Mouse (Mus musculus) kidney, adult 8-10 months (tissue): ENCODE data around the gene Irak2.
"Not testable (repeated sequence)": the region's sequence is repeated elsewhere in the genome, so short reads cannot be mapped to it uniquely, and the experiment has no call there.

ENCODE experiments used
- DNase-seq, 2 experiments: peaks; one replicate each; pipeline ENCODE4 v3.0.0; 2022

The Irak2 gene

DNA sequence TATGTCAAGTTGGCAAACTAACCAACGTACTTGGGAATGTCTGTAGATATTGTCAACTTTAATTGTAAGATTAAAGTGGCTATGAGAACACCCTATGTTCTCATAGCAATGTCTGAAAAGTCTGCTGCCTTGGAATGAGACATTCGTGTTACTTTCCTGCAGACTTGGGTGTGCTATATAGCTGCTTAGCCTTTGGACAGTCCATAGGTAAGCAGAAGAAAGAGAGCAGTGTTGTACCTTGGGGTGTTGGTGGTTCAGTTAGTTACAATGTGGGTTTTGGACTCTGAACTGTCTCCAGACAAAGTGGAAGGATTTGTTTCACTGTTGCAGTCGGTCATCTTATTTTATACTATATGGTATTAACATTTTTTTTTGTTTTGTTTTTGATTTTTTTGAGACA lies 74.5 kb downstream of the Irak2 start:
- DNase-seq = no peak

DNA sequence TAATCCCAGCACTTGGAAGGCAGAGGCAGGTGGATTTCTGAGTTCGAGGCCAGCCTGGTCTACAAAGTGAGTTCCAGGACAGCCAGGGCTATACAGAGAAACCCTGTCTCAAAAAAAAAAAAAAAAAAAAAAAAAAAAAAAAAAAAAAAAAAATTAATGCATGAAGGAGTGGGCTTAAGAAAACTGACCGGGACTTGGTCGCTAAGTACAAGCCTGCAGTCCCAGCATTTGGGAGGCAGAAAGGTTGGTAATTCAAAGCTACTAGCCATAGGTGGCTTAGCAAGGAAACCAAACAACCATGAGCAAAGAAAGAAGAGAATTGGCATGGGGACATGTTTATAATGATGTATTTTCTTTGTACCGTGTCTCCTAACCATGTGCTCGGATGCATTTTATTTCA lies 75.1 kb downstream of the Irak2 start:
- not testable (repeated sequence) for DNase-seq

DNA sequence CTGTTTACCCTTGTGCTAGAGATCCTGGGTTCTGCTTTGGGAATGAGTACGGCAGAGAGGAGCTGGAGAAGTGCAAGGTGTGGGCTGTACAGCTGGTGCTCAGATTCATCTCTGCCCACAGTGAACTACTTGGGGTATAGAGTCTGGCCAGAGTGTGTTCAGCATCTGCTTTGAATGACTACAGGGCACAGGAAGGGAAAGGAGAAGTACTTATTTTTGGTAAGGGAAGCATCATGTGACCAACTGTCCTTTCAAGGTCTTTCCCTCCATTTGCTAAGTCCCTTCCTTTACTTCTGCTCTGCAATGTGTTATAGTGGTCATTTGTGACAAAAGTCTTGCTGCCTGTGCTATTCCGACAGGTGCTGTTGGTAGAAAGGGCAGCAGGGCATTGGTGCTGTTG lies 76.0 kb downstream of the Irak2 start:
- no peak for DNase-seq

DNA sequence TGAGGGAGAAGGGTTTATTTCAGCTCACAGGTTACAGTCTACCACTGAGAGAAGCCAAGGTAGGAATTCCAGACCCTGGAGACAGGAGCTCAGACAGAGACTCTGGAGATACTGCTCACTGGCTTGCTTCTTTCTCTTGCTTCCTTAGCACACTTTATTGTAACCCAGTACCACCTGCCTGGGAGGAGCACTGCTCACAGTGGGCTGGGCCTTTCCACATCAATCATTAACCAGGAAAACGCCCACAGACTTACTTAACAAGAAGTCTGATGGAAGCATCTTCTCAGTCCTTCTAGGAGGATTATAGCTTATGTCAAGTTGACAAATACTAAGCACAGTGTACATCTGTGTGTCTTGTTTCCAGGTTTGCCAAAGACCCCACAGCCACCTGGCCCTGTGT lies 76.5 kb downstream of the Irak2 start:
- DNase-seq = peak; percentile 47 to 59

DNA sequence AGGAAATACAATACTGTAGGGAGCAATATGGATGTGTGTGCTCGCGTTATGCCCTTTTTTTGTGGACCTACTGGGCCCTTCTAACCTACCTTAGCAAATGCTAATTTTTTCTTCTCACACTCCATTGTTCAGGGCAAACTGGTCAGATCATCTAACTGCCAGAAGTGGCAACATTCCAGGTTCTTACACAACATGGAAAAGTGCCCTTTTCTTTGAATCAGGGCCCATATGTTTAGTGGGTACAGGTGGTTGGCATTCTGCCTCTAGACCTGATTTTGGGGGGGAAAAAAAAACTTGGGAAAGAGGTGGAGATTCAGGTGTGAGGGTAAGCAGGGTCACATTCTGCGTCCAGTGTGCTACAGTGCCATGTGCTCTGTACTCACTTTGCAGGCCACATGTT lies 79.3 kb downstream of the Irak2 start:
- no peak for DNase-seq

DNA sequence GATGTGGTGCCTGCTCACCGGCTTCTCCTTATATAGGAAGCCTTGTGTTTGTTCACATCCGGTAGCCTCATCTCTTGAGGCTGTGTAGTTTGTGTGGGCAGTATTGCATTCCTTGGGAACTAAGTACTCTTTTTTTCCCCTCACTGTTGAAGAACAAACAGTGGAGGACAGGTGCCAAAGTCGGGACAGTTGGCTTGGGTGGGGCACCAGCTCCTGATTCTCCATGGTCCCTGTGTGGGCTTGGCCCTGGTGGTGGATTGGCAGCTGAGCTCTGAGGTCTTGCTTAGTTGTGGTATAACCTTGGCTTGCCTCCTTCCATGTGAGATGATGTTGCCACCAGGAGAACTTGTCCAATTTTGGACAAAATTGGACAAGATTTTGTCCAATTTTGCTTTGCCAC lies 81.6 kb downstream of the Irak2 start, which contains the start of gene Ghrl:
TSS of gene Ghrl (minus strand) at position 3 of the 400 bp plus-strand sequence.
- DNase-seq = no peak

DNA sequence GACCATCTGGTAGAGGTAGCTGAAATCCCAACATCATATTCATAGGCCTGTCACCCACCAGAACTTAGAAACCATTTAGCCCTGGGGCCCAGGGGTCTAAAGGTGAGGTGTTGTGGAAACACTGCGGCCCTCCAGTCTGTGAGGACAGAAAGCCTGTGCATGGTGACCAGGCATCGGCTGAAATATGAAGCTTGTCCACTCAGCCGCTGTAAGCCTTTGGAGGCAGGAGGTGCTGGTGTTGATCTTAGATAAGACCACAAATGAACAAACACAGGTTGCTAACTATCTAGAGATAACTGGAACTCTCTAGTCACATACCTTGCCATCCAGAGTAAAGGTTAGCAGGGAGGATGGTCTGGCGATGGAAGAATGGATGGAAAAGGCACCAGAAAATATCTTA lies 82.8 kb downstream of the Irak2 start:
- DNase-seq = no peak

DNA sequence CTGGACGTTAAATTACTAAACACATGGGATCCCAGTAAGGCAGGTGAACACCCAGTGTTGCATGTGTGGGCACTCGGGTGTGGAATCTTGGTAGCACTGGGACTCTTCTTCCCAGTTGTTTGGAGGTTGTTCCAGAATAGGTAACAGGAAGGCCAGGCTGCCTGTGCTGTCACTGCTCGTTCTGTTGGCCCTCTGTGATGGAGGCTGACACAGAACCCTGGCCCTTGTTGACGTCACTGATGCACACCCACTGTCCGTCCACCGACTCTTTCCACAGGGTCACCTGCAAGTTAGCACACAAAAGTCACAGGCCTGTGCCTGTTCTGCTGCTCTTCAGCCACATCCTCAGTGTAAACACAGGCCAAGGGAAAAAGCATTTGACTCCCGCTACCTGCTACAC lies 89.9 kb downstream of the Irak2 start:
- DNase-seq = no peak

DNA sequence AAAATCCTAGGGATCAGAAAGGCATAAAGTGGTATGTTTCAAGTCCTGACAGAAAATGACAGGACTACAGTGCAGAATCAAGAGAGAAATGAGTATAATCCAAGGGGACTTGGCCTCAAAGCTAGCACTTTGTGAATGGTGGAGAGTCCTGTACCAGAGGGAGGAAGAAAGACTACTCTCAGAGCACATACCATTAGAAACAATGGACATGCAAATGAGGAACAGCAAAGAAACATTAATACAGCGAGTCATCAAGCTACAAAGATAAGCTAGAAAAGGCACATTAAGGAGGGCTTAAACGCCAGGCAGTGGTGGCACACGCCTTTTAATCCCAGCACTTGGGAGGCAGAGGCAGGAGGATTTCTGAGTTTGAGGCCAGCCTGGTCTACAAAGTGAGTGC lies 93.0 kb downstream of the Irak2 start:
- DNase-seq = no peak

DNA sequence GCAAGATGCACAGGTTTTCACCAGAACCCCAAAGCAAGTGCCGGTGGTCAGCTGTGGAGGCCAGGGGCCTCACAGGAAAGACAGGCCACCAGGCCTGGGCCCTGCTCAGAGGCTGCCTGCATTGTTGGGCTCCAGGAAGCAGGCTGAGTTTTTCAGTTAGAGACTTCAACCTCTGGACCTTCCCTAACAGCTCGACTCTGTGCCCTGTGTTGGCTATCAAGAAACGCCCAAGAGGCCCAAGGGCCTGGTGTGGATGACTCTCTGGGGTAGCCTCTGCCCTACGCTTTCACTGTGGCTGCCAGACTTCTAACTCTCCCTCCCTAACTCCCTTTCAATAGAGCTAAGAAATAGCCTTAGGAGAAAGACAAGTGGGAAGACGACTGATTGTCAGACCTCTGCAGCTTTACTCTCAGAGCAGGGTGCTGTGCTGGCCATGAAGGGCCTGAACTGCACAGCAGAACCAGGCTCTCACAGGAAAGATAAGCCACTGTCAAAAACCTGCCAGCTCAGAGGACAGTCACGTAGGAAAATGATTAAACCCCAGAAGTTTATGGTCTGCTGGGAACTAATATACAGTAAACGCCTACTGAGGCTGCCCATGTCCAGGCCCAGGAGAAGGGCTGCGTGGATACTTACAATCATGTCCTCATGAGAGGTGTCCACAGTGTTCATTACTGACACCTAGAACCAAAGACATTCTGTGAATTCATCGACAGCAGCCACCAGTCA lies 99.2 kb downstream of the Irak2 start:
- DNase-seq = peak; percentile 13 to 15

DNA sequence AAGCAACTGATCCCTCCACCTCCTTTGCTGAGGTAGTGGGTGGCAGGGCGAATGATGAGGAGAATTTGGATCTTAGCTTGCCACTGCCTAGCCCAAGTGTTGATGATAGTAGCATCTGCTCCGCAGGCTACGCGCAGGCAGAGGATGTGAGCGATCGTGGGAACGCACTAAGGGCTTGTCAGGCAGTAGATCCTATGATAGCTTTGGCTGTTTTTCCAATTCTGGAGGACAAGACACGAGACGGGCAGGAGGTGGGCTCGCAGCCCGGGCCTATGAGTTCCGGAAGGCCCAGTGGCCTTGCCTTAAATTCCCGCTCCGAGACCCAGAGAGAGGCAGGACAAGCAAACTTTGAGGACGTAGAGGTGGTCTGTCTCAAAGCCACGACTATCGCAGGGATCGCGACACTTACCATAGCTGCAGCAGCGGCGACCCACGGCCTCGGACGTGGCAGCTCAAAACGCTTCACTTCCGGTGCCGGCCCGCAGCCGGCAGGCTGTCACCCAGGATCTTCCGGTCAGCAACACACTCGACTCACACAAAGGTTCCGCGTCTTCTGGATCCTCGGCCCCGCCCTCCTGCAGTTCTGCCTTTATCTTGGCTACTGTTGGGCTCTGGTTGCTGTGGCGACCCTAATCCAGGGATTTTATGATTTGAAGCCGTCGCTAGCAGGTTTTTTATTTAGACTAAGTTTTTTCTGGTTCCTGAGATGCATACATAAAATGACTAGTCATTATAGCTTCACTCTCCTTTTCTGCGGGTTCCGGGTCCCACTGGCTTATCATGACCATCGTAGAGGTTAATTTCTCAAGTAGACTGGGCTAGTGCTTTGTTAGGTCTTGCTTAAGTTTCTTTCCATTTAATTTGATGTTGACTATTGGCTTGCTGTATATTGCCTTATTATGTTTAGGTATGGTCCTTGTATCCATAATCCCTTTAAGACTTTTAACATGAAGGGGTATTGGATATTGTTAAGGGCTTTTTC lies 102.3 kb downstream of the Irak2 start, which contains the start of gene Sec13:
TSS of gene Sec13 (minus strand) at position 508 of the 982 bp plus-strand sequence.
- DNase-seq = peak; percentile 72 to 83

DNA sequence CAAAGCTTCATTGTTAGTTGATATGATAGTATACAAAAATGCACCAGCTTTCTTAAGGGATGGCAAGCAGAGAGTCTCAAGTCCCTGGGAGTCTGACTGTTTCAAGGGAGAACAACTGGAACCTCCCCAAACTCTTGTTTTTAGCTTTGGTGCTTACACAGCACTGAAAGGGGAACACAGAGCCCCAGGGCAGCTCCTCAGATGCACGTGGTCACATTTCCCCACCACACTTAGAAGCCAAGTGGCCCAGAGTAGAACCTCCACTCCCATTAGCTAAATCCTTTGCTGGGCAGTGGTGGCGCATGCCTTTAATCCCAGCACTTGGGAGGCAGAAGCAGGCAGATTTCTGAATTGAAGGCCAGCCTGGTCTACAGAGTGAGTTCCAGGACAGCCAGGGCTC lies 103.2 kb downstream of the Irak2 start:
- no peak for DNase-seq

DNA sequence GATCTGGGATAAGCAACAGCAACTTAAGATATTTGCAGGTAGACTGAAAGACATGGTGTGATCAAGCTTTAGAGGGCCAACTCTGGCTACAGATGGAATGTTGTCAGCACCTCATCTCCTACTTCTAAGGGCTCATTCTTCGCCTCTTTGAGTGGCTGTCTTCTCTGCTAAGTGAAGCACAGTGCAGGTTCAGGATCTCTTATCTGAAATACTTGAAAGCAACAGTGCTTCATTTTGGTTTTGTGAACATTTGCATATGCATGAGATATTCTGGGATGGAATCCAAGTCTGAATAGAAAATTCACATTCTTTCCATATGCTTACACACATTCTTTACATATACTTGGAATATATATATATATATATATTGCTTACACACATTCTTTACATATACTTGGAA lies 104.1 kb downstream of the Irak2 start:
- no peak for DNase-seq

DNA sequence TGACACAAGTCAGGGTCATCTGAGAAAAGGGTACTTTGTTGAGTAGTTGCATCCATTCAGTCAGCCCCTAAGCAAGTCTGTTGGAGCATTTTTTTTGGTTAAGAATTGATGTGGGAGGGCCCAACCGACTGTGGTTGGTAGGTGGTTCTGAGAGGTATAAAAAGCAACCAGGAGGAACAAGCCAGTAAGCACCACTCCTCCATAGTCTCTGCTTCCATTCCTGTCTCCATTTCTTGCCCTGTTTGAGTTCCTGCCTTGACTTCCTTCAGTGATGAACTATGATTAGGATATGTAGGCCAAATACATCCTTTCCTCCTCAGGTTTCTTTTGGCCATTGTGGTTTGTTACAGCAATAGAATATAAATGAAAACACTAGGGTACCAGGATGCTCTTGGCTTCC lies 104.8 kb downstream of the Irak2 start:
- DNase-seq = no peak
